Mouse (Mus musculus) bone marrow, adult 2 months (tissue): Measurements from ENCODE around the gene Tma7.

ENCODE experiments used
- CTCF ChIP-seq: fragments of 200-500 bp; IDR thresholded peaks from 2 replicates; pipeline ENCODE4 v1.5.1; 2011; ENCODE audit warnings: low read length, control low read depth; ENCODE audit not compliant: control insufficient read depth, insufficient read depth
- POLR2A ChIP-seq: fragments of 200-500 bp; IDR thresholded peaks from 2 replicates; pipeline ENCODE4 v1.6.1; 2011; ENCODE audit warnings: low read depth, mild to moderate bottlenecking, control low read depth, low read length, borderline replicate concordance; ENCODE audit not compliant: control insufficient read depth

DNA sequence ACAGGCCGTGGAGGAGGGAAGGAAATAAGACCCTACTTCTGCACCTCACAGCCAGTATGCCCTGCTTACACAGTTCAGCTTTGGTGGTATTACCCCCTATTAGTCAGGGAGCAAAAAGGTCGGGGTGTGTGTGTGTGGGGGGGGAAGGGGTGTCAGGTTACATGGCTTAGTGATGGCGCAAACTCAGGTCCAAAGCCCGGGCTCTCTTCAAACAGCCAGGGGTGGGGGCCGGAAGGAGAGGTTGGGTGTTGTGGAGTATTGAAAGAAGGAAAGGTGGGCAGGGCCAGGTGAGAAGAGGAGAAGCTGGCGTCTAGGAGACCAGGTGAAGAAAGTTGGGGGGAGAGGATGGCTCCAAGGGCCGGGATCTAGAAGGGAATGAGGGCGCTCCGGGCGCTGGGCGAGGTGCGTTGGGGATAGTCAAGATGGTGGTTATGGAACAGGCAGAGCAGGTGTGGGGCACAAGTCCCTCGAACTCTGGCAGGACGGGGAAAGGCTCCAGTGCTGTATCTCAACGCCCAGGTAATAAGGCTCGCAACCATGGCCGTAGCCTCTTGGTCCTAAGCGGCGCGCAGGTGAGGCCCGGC lies 12.3 kb upstream of the Tma7 start:
- no peak for TF ChIP-seq CTCF
- TF ChIP-seq POLR2A = no peak
